Mouse (Mus musculus): ENCODE measurements around the gene Wipi1. TPM values are rescaled to one million over a fixed set of nuclear protein-coding genes. Genes with fewer than 3 reads are reported as not detected.

Gene Wipi1
- polyA plus RNA-seq, 1 experiment from 2014 or later = 9.6 TPM

- no peak for ATAC-seq (ENCODE audit: low read depth)
- 0% methylated on average over 25 of the region's 26 CpGs for WGBS
- Histone ChIP-seq H3K4me2 (ENCODE audit: low read depth, low read length) (peak overlapping the region; percentile 84), H3K27ac (ENCODE audit: low read depth, low read length) (peak overlapping the region; percentile 69), H3K4me3 (ENCODE audit: low read depth, low read length) (peak overlapping the region; percentile 64), H3K9me3 (ENCODE audit: control insufficient read depth, low read length) (no peaks in the 10 kb centered on the region), H3K4me1 (ENCODE audit: control insufficient read depth, insufficient read depth, low read length) (peaks cover 4% of the 10 kb centered on the region; the same call in 1 of the 2 replicates), H3K36me3 (ENCODE audit: control insufficient read depth, insufficient read depth, low read length) (no peaks in the 10 kb centered on the region), H3K9ac (replicated peaks; ENCODE audit: low read depth, low read length) (peak overlapping the region; percentile 62), H3K27me3 (ENCODE audit: control insufficient read depth, insufficient read depth, low read length) (no peaks in the 10 kb centered on the region)
Measured at GRCm38 (mm10) chr11:109610795-109611302, 918 bp downstream of the Wipi1 start.

- WGBS = 21% methylated on average over 9 of the region's 9 CpGs
- Histone ChIP-seq H3K36me3 (ENCODE audit: control insufficient read depth, insufficient read depth, low read length) (no peaks in the 10 kb centered on the region), H3K9me3 (ENCODE audit: control insufficient read depth, low read length) (no peaks in the 10 kb centered on the region), H3K4me1 (ENCODE audit: control insufficient read depth, insufficient read depth, low read length) (peaks cover 4% of the 10 kb centered on the region; the same call in 1 of the 2 replicates), H3K9ac (replicated peaks; ENCODE audit: low read depth, low read length) (peak overlapping the region; percentile 62; the same call in 1 of the 2 replicates), H3K4me3 (ENCODE audit: low read depth, low read length) (peak overlapping the region; percentile 64), H3K27ac (ENCODE audit: low read depth, low read length) (no peak overlapping the region), H3K27me3 (ENCODE audit: control insufficient read depth, insufficient read depth, low read length) (no peaks in the 10 kb centered on the region), H3K4me2 (ENCODE audit: low read depth, low read length) (peak overlapping the region; percentile 84)
- ATAC-seq (ENCODE audit: low read depth) = no peak
Measured at GRCm38 (mm10) chr11:109610046-109610794, 1.5 kb downstream of the Wipi1 start.

- H3K4me1 ChIP-seq (ENCODE audit: control insufficient read depth, insufficient read depth, low read length) = peaks cover 4% of the 10 kb centered on the region; the same call in 1 of the 2 replicates
- ATAC-seq (ENCODE audit: low read depth) = no peak
- H3K27me3 ChIP-seq (ENCODE audit: control insufficient read depth, insufficient read depth, low read length) = no peaks in the 10 kb centered on the region
- no peaks in the 10 kb centered on the region for H3K9me3 ChIP-seq (ENCODE audit: control insufficient read depth, low read length)
- no peak overlapping the region for H3K27ac ChIP-seq (ENCODE audit: low read depth, low read length)
- H3K9ac ChIP-seq (replicated peaks; ENCODE audit: low read depth, low read length) = no peak overlapping the region
- 64% methylated on average over 6 of the region's 6 CpGs for WGBS
- H3K36me3 ChIP-seq (ENCODE audit: control insufficient read depth, insufficient read depth, low read length) = no peaks in the 10 kb centered on the region
- no peak overlapping the region for H3K4me2 ChIP-seq (ENCODE audit: low read depth, low read length)
- no peak overlapping the region for H3K4me3 ChIP-seq (ENCODE audit: low read depth, low read length)
Measured at GRCm38 (mm10) chr11:109608976-109609625, 2.7 kb downstream of the Wipi1 start.

- no peak overlapping the region for H3K9ac ChIP-seq (replicated peaks; ENCODE audit: low read depth, low read length)
- H3K4me1 ChIP-seq (ENCODE audit: control insufficient read depth, insufficient read depth, low read length) = peaks cover 4% of the 10 kb centered on the region; the same call in 1 of the 2 replicates
- H3K27ac ChIP-seq (ENCODE audit: low read depth, low read length) = no peak overlapping the region
- H3K4me2 ChIP-seq (ENCODE audit: low read depth, low read length) = no peak overlapping the region
- H3K4me3 ChIP-seq (ENCODE audit: low read depth, low read length) = no peak overlapping the region
- ATAC-seq (ENCODE audit: low read depth) = no peak
- H3K27me3 ChIP-seq (ENCODE audit: control insufficient read depth, insufficient read depth, low read length) = no peaks in the 10 kb centered on the region
- no peaks in the 10 kb centered on the region for H3K9me3 ChIP-seq (ENCODE audit: control insufficient read depth, low read length)
- H3K36me3 ChIP-seq (ENCODE audit: control insufficient read depth, insufficient read depth, low read length) = no peaks in the 10 kb centered on the region
- WGBS = 82% methylated on average over 6 of the region's 6 CpGs
Measured at GRCm38 (mm10) chr11:109607600-109607999, 4.2 kb downstream of the Wipi1 start.

- Histone ChIP-seq H3K4me3 (ENCODE audit: low read depth, low read length) (no peak overlapping the region), H3K4me1 (ENCODE audit: control insufficient read depth, insufficient read depth, low read length) (no peaks in the 10 kb centered on the region), H3K9ac (replicated peaks; ENCODE audit: low read depth, low read length) (no peak overlapping the region), H3K27me3 (ENCODE audit: control insufficient read depth, insufficient read depth, low read length) (no peaks in the 10 kb centered on the region), H3K9me3 (ENCODE audit: control insufficient read depth, low read length) (no peaks in the 10 kb centered on the region), H3K36me3 (ENCODE audit: control insufficient read depth, insufficient read depth, low read length) (no peaks in the 10 kb centered on the region), H3K4me2 (ENCODE audit: low read depth, low read length) (no peak overlapping the region), H3K27ac (ENCODE audit: low read depth, low read length) (no peak overlapping the region)
- no peak for ATAC-seq (ENCODE audit: low read depth)
- 89% methylated on average over 12 of the region's 12 CpGs for WGBS
Measured at GRCm38 (mm10) chr11:109598778-109599570, 12.8 kb downstream of the Wipi1 start.

- Histone ChIP-seq H3K27ac (ENCODE audit: low read depth, low read length) (no peak overlapping the region), H3K27me3 (ENCODE audit: control insufficient read depth, insufficient read depth, low read length) (no peaks in the 10 kb centered on the region), H3K4me1 (ENCODE audit: control insufficient read depth, insufficient read depth, low read length) (no peaks in the 10 kb centered on the region), H3K9me3 (ENCODE audit: control insufficient read depth, low read length) (no peaks in the 10 kb centered on the region), H3K4me2 (ENCODE audit: low read depth, low read length) (no peak overlapping the region), H3K4me3 (ENCODE audit: low read depth, low read length) (no peak overlapping the region), H3K9ac (replicated peaks; ENCODE audit: low read depth, low read length) (no peak overlapping the region), H3K36me3 (ENCODE audit: control insufficient read depth, insufficient read depth, low read length) (no peaks in the 10 kb centered on the region)
- ATAC-seq (ENCODE audit: low read depth) = no peak
- WGBS = 91% methylated on average over 8 of the region's 8 CpGs
Measured at GRCm38 (mm10) chr11:109594761-109595160, 17.0 kb downstream of the Wipi1 start.

GRCm38 (mm10) chr11:109593200-109593981, 18.4 kb downstream of the Wipi1 start:
- no peaks in the 10 kb centered on the region for H3K27me3 ChIP-seq (ENCODE audit: control insufficient read depth, insufficient read depth, low read length)
- no peaks in the 10 kb centered on the region for H3K9me3 ChIP-seq (ENCODE audit: control insufficient read depth, low read length)
- ATAC-seq (ENCODE audit: low read depth) = no peak
- 57% methylated on average over 6 of the region's 6 CpGs for WGBS
- H3K4me3 ChIP-seq (ENCODE audit: low read depth, low read length) = no peak overlapping the region
- H3K4me1 ChIP-seq (ENCODE audit: control insufficient read depth, insufficient read depth, low read length) = no peaks in the 10 kb centered on the region
- H3K36me3 ChIP-seq (ENCODE audit: control insufficient read depth, insufficient read depth, low read length) = no peaks in the 10 kb centered on the region
- H3K27ac ChIP-seq (ENCODE audit: low read depth, low read length) = no peak overlapping the region
- no peak overlapping the region for H3K4me2 ChIP-seq (ENCODE audit: low read depth, low read length)
- H3K9ac ChIP-seq (replicated peaks; ENCODE audit: low read depth, low read length) = no peak overlapping the region

- WGBS = 93% methylated on average over 4 of the region's 4 CpGs
- H3K4me3 ChIP-seq (ENCODE audit: low read depth, low read length) = no peak overlapping the region
- H3K4me1 ChIP-seq (ENCODE audit: control insufficient read depth, insufficient read depth, low read length) = no peaks in the 10 kb centered on the region
- H3K27ac ChIP-seq (ENCODE audit: low read depth, low read length) = no peak overlapping the region
- no peaks in the 10 kb centered on the region for H3K27me3 ChIP-seq (ENCODE audit: control insufficient read depth, insufficient read depth, low read length)
- no peaks in the 10 kb centered on the region for H3K9me3 ChIP-seq (ENCODE audit: control insufficient read depth, low read length)
- H3K36me3 ChIP-seq (ENCODE audit: control insufficient read depth, insufficient read depth, low read length) = no peaks in the 10 kb centered on the region
- ATAC-seq (ENCODE audit: low read depth) = no peak
- H3K9ac ChIP-seq (replicated peaks; ENCODE audit: low read depth, low read length) = no peak overlapping the region
- no peak overlapping the region for H3K4me2 ChIP-seq (ENCODE audit: low read depth, low read length)
Measured at GRCm38 (mm10) chr11:109591511-109591910, 20.3 kb downstream of the Wipi1 start.
